Comparison of ENCODE assay signal across 8 mouse cellular contexts in the genomic region with DNA sequence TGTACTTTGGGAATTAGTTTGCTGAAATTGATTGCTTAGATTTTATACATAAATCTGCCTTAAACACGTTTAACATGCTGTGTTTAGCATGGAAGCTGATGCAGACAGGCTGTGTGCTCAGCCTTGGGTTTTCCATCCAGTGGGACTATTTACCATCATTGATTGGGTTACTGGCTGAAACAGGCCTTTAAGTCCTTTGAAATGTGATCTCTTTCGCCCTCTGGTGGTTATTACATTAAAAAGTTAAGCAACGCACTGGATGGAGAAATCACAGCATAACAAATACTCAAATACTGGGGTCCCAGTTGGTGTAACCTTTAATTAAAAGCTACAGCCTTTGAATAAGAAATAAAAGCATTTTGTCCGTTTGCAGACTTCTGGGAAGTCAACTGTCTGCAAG.
A peak's percentile ranks its signal among the peaks of the same experiment; 100 is the strongest.
DNase-seq lines count a peak whose midpoint lies in the region; ATAC-seq lines count a peak whose summit lies in the region.

No protein-coding gene starts in this region.

- H3K9ac ChIP-seq in midbrain, embryonic 11.5 days (ENCODE audit: low read length) = no peak overlapping the region
- H3K9ac ChIP-seq in midbrain, embryonic 16.5 days (ENCODE audit: low read depth, low read length) = no peak overlapping the region

- ATAC-seq in midbrain, embryonic 11.5 days (ENCODE audit: low FRiP score) = peak; percentile 54; the same call in 1 of the 2 replicates
- no peak for ATAC-seq in midbrain, embryonic 16.5 days

- no peaks in the 10 kb centered on the region for H3K9me3 ChIP-seq in midbrain, embryonic 11.5 days (ENCODE audit: control insufficient read depth, low read length)
- H3K9me3 ChIP-seq in midbrain, embryonic 16.5 days (replicated peaks; ENCODE audit: control insufficient read depth, low read length, poor library complexity, severe bottlenecking) = no peaks in the 10 kb centered on the region

- no peak overlapping the region for H3K27ac ChIP-seq in midbrain, embryonic 11.5 days (ENCODE audit: low read depth, low read length)
- H3K27ac ChIP-seq in midbrain, embryonic 16.5 days (ENCODE audit: low read length) = no peak overlapping the region

- H3K4me3 ChIP-seq in midbrain, embryonic 11.5 days (ENCODE audit: low read depth, low read length) = no peak overlapping the region
- H3K4me3 ChIP-seq in midbrain, embryonic 16.5 days (ENCODE audit: low read depth, low read length) = no peak overlapping the region

- WGBS in midbrain, embryonic 11.5 days = 10% methylated on average over 4 of the region's 4 CpGs
- WGBS in midbrain, embryonic 16.5 days = 12% methylated on average over 4 of the region's 4 CpGs

- no peaks in the 10 kb centered on the region for H3K36me3 ChIP-seq in midbrain, embryonic 11.5 days (ENCODE audit: control insufficient read depth, insufficient read depth, low read length)
- H3K36me3 ChIP-seq in midbrain, embryonic 16.5 days (ENCODE audit: control insufficient read depth, insufficient read depth, low read length) = no peaks in the 10 kb centered on the region

- no peak overlapping the region for H3K4me2 ChIP-seq in midbrain, embryonic 11.5 days
- H3K4me2 ChIP-seq in midbrain, embryonic 16.5 days (ENCODE audit: low read length) = no peak overlapping the region

- H3K4me1 ChIP-seq in midbrain, embryonic 11.5 days (ENCODE audit: control insufficient read depth, insufficient read depth, low read length) = no peaks in the 10 kb centered on the region
- no peaks in the 10 kb centered on the region for H3K4me1 ChIP-seq in midbrain, embryonic 16.5 days (ENCODE audit: control insufficient read depth, insufficient read depth, low read length)

- DNase-seq in gastrocnemius, adult 18-20 months (ENCODE audit: low spot score) = peak; percentile 23
- DNase-seq in gastrocnemius, postnatal 10 days = no peak
- peak; percentile 92 for DNase-seq in midbrain, embryonic 11.5 days (ENCODE audit: low spot score, missing footprints)
- DNase-seq in embryo, embryonic 9.5 days (ENCODE audit: extremely low spot score) = peak; percentile 49
- peak; percentile 11 for DNase-seq in naive thymus-derived CD4-positive, alpha-beta T cell, adult 2 months (ENCODE audit: low read depth)
- DNase-seq in gastrocnemius, postnatal 4 days (ENCODE audit: low spot score in 2 of 2) = no peak
- no peak for DNase-seq in frontal cortex, postnatal 14 days (ENCODE audit: low spot score in 2 of 2)

- H3K27me3 ChIP-seq in midbrain, embryonic 11.5 days (ENCODE audit: control insufficient read depth, insufficient read depth, low read length) = no peaks in the 10 kb centered on the region
- no peaks in the 10 kb centered on the region for H3K27me3 ChIP-seq in midbrain, embryonic 16.5 days (ENCODE audit: control insufficient read depth, insufficient read depth, low read depth, low read length)

Comparison
In these comparisons a context has a peak if more than half of its experiments do, and no peak if none do; other contexts are left out.
1. DNase-seq: peak in gastrocnemius, adult 18-20 months (single experiment), midbrain, embryonic 11.5 days (single experiment), embryo, embryonic 9.5 days (single experiment) and naive thymus-derived CD4-positive, alpha-beta T cell, adult 2 months (single experiment); none in gastrocnemius, postnatal 10 days (single experiment), gastrocnemius, postnatal 4 days (0 of 2) and frontal cortex, postnatal 14 days (0 of 2).